Mouse (Mus musculus): ENCODE measurements around the gene Zap70. TPM values are rescaled to one million over a fixed set of nuclear protein-coding genes. Genes with fewer than 3 reads are reported as not detected.
"Not testable (repeated sequence)": the region's sequence is repeated elsewhere in the genome, so short reads cannot be mapped to it uniquely, and the experiment has no call there.

The Zap70 gene
- total RNA-seq, 4 experiments from 2014 or later = 0.27 to 0.31 TPM; not detected in 2

DNA sequence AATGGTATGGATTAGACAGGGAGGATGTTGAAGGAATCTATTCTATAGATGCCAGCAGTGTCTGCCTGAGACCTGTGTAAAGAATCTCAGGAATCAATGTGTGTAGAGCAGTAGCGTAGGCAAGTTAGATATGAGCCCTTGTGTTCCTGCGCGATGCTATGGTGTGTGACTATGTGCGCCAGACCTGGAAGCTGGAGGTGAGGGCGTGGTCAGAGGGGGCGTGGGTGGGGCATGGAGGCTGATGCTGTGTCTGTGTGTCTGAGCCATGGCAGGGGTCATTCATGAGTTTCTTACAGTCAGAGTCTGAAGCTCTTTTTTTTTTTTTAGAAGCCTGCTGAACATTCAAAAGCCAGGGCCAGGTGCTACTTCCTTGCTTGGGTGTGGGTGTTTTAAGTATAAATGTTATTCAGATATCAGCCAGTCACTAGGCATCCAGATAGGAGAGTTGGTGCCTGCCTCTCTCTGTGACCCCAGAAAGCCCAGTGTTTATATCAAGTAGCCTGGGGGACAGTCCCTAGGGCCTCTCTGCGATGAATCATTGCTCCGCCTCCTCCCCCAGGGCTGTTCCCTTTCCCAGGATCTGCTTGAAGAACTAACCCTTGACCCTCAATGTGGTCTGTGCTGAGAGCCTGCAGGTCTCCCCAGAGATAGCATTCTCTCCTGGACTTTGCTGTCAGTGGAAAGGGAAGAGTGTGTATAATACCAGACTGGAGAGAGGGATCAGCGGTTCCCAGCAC is 10.8 kb downstream of the Zap70 start:
- DNase-seq (ENCODE audit: low spot score in 2 of 2) = no peak

DNA sequence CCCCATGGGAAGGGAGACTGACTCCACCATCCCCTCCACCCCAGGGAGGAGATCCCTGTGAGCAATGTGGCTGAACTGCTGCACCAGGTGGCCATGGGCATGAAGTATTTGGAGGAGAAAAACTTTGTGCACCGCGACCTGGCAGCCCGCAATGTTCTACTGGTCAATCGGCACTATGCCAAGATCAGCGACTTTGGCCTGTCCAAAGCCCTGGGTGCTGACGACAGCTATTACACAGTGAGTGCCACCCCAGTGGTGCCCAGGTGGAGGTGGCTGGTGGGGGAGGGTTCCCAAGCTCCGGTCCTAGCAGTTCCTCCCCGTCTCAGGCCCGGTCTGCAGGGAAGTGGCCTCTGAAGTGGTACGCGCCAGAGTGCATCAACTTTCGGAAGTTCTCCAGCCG is 19.2 kb downstream of the Zap70 start:
- no peak for DNase-seq (ENCODE audit: low spot score in 2 of 2)

DNA sequence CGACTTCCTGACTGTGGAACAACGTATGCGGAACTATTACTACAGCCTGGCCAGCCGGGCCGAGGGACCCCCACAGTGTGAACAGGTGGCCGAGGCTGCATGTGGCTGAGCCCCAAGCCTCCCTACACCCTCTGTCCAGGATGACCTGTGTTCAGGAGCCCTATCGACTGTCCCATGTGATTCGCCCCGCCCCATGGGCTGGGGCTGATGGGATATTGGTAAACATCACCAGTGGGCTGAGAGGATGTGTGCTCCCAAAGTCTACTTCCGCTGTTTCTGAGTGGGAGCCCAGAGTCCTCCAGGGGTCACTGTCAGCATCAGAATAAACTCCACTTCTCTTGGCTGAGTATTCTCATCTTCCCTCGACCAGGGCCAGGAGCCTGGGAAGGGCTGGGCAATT is 20.9 kb downstream of the Zap70 start:
- DNase-seq (ENCODE audit: low spot score in 2 of 2) = no peak

DNA sequence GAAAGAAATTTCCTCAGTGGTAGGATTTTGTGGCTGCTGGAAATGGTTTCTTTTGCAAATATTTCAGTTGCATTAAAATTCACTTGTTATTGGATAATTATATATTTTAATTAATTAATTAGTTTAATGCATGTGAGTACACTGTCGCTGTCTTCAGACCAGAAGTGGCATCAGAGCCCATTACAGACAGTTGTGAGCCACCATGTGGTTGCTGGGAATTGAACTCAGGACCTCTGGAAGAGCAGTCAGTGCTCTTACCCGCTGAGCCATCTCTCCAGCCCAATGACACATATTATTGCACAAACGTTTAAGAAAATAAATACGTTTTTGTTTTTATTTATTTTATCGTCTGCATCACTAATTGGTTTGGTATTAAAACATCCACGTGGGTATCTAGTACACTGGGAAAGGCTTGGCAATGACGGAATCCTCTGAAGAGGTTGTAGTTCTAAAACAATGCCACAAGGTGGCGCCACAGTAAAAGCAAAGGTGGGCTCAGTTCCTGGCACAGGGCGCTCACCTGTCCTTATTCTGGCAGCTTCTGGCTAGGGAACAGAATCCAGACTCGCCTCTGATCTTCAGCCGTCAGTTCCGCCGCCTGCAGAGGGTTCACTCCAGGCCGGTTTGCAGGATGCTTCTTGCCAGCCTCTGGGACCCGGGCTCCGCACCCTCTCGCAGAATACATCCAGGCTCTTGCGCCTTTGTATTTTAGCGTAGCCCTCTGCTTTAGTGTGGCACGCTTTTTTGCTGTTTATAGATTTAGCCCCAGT is 23.0 kb downstream of the Zap70 start:
- DNase-seq (ENCODE audit: low spot score in 2 of 2) = peak; percentile 46 to 62

DNA sequence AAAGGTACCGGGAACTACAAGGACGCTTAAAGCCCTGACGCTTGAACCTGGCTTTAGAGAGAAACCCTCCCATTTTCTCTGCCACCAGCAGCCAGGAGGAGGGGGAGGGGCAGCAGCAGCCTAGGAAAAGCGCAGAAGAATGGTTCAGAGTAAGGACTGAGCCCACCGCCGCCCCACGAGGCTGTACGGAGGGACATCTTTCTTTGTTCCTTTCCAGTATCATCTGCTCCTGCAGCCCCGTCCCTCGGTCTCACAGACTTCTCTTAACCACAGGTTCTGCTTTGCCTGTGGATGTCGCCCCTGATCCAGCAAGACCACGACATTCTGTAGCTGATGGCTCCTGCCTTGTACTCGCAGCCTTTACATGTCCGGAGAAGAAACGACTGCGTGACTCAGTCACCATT is 23.6 kb downstream of the Zap70 start:
- no peak for DNase-seq (ENCODE audit: low spot score in 2 of 2)

DNA sequence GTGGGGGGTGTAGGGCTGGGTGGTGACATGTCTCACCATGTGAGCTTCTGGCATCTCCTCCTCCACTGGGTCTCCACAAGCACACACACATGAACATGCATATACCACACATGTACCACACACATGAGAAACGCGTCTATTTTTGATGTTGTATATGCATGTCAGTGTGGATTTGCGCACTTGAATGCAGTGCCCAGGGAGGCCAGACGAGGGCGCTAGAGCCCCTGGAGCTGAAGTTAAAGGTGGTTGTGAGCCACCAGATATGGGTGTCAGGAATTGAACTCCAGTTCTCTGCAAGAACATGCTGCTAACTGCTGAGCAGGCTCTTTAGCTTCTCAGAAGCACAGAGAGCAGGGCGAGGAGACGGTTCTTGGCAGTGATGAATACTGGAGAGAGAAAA is 24.8 kb downstream of the Zap70 start:
- no peak for DNase-seq (ENCODE audit: low spot score in 2 of 2)

DNA sequence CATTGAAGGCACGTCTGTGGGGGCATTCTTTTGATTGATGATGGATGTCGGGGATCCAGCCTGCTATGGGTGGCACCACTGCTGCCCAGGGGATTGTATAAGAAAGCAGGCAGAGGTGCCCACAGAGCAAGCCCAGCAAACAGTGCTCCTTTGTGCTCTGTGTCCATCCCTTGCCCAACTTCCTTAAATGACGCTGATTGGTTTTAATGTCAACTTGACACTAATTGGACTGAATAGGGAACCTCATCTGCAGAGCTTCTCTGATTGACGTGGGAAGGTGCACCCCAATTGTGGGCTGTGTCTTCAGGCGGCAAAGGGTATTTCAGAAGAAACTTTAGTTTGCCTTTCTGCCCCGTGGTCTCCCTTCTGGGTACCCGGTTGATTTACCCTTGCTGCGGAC is 27.8 kb downstream of the Zap70 start:
- no peak for DNase-seq (ENCODE audit: low spot score in 2 of 2)

DNA sequence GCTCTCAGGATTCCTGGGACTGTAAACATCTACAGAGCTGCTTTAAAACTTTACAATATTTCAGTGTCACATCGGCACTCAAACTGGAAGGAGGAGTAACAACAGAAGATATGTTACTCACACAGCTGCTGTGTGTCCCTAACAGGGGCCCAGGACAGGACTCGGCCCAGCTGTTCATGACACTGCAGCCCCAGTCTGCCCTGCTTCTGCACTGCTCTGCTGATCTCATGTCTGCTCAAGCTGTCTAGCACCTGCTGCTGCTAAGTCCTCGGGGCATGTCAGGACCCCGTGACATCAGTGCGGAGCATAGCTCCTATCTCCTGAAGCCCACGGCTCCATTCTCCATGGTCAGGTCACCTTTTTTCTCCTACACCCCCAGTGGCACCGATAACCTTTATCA is 35.1 kb downstream of the Zap70 start:
- DNase-seq (ENCODE audit: low spot score in 2 of 2) = no peak

DNA sequence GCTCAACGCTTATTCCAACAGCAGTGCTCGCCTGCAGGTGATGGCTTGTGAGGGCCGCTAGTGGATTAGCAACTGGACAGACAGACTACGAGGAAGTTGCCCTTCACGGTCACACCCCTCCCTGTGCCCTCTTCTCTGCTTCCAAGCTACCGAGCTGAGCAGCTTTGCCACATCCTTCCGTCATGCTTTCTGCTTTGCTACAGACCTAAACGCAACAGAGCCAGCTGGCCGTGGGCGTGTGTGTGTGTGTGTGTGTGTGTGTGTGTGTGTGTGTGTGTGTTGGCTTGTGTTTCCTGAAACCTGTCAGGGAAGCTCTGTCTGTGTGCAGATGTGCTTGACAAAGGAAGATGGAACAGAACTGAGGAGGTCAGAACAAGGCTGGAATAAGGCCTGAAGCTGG is 35.9 kb downstream of the Zap70 start:
- no peak for DNase-seq (ENCODE audit: low spot score in 2 of 2)

DNA sequence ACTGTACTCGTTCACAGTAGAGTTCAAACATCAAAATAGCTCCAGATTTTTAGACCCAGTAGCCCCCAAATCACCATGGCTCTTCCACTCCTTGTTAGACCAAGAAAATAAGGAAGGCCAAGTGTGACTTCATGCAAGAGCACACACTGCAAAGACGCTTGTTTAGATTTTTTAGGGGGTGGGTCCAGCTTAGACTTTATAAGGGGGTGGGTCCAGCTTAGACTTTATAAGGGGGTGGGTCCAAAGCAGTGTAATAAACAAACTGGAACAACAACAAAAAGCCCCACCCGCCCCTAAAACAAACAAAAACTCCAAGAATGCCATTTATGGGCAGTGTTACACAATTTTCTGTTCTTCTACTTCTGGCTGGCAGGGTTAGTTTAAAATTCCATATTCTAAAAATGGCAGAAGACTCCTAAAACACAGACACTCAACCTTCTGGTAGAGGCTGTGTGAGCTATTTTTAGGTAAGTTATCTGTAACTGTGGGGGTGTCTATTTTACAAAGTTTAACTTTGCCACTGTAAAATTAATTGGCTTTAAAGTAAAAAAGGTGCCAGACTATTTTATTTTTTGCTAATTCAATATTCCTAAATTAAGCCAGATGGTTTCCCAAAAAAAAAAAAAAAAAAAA is 38.9 kb downstream of the Zap70 start:
- DNase-seq (ENCODE audit: low spot score in 2 of 2) = no peak

DNA sequence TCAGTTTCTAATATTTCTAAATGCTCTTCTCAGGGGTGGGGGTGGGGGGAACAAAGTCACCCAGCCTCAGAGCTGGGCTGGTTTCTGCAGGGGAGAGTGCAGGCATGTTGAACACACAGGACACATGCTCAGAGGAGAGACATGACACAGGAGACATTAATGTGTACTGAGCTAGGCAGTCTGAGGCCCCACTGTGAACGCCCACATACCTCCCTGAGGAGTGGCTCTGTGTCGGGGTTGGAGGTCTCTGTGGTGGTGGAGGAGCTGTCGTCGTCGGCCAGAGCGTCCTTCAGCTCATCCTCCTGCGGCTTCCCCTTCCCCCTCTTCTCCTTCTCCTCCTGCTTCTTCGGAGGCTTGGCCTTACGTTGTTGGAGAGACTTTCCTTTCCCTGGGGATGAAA is 42.7 kb downstream of the Zap70 start:
- no peak for DNase-seq (ENCODE audit: low spot score in 2 of 2)

DNA sequence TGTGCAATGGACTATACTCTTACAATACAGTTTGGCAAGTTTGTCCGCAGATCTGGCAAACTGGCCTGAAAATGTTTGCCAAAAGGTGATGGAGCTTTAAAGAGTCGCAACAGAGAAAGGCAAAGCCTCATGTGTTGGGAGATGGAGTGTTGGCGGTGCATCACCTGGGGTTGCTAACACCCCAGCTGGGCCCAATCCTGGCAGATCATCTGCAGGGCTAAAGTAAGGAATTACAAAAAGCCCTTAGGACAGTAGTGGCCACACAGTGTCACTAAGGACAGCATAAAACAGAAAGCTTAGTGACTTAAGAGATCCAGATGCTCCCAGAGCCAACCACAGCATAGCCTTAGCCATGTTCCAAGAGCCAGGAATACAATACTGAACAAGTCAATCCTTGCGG is 43.2 kb downstream of the Zap70 start:
- DNase-seq (ENCODE audit: low spot score in 2 of 2) = no peak

DNA sequence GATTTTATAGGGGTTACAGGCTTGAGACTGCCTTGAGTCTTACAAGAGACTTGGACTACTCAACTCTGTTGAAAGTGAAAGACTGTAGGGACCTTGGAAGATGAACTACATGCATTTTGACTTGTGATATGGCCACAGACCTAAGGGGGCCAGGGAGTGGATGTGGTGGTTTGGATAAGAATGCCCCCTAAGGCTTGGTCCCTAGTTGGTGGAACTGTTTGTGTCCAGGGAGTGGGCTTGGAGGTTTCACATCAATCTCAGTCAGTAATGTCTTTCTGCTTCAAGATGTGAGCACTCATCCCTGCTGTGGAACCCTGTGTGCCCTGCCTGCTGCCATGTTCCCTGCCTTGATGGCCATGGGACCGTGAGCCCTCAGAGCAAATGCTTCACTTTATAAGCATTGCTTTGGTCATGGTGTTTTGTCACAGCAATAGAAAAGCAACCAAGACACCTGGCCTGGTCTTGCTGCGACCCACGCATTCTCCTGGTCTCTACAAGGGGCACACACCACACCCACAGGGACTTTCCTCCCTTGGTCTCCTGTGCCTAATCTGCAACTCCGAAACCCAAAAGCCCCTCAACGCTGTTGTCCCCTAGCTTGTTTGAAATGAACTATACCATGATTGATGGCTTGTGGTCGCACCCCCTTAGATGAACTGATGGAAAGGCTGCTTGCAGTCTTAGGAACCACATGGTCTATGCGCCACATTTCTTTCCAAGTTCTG is 44.7 kb downstream of the Zap70 start:
- DNase-seq (ENCODE audit: low spot score in 2 of 2) = no peak

DNA sequence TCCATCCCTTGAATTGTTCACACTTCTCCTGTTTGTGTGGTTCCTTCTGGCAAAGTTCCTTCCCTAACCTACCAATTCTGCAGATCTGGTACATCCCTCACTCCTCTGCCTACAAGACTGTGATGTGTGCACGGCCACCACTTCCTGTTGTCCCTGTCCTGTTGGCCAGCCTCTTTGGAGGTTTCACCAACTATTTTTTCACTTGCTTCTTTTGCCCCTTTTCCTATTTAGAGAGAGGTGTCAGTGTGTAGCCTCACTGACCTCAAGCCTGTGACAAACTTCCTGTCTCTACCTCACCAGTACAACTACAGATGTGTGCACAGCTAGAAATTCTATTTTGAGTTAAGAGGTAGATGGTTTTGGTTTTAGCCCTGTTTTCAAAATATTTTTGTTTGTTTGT is 45.5 kb downstream of the Zap70 start:
- no peak for DNase-seq (ENCODE audit: low spot score in 2 of 2)

DNA sequence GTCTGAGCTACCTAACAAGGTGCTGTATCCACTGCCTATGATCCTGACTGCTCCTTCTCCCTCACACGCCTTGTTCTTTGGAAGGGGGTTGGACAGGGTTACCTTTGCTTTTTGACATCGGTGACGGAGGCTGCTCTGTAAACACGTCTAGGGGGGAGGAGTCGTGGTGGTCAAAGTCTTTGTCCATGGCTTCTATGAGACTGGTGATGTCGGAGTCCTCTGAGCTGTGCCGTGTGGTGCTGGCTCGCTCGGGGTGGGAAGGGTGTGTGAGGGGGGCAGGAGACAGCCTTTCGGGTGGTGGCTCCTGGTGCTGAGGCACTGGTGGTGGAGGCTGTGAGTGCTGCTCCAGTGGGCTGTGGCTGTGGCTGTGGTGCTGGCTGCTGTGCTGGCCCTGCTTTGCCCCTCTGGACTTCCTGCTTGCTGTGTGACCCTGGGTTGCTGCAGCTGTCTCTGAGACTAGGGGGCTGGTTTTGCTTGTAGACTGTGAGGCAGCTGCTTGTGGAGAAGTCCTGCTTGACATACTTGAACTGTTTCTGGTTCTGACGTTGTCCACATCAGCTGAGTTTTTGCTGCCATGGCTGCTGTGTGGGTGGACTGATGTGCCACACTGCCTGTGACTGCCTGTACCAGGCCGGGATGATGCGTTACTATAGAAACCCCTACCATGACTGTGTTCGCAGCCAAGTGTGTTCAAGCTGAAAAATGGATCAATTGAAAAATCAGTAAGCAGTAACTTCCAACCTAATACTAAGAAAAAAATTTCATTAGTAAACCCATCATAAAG is 46.4 kb downstream of the Zap70 start:
- DNase-seq (ENCODE audit: low spot score in 2 of 2) = no peak

DNA sequence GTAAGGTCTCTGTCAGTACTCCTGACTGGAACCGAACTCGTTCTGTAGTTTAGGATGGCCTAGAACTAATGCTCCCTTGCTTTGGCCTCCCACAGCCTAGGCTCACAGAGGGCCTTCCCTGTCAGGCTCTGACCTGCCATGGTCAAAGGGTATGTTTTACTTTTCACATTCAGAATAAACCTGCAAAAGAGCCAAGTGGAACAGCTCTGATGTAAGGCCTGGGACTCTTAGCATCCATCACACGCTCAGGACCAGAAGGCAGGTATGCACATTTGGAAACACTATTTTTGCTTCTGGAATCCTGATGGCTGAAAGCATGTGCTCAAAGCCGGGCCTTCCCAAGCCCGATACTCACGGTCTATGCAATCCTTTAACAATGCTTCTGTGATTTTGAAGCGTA is 50.2 kb downstream of the Zap70 start:
- no peak for DNase-seq (ENCODE audit: low spot score in 2 of 2)

DNA sequence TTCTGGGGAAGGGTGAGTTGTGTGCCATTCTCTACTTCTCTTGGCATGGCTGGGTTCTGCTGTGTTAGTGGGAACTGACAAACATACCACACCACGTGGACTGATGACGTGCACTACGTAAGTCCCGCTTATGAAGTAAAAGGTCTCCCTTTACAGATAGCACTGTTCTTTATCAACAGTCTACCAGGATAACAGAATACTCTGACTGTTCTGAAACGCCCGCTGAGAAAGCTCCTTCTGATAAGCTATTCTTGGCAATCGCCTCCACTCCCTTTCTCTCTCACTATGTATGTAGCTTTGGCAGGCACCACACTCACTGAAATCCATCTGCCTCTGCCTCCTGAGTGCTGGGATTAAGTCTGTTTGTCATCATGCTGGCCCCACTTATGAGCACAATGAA is 51.8 kb downstream of the Zap70 start:
- DNase-seq (ENCODE audit: low spot score in 2 of 2) = no peak

DNA sequence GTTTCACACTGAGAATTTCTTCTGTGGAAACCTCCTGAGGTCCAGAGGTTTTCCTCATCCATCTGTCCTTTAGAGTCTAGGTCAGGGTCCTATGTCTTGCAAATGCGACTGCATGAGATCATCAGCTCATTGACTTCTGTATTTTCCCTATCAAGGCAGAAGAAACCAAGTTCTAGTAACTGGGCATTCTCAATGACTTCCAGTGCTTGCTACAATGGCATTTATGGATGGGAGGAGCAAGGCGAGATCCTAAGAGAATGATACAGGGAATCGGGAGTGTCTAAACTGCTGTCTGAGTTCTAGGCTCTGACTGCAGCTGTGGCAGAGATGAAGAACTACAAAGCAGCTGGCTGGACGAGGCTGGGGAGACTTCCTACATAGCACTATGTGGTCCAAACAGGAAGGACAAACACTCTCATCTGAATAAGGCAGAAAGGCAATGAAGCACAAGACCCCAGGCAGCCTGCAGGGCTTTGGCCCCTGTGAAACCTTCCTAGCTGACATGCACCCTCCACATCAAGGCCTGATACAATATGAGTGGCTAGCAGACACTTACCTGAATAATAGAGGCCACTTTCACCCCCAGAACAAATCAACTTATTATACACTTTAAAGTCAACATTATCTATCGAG is 52.8 kb downstream of the Zap70 start:
- no peak for DNase-seq (ENCODE audit: low spot score in 2 of 2)

DNA sequence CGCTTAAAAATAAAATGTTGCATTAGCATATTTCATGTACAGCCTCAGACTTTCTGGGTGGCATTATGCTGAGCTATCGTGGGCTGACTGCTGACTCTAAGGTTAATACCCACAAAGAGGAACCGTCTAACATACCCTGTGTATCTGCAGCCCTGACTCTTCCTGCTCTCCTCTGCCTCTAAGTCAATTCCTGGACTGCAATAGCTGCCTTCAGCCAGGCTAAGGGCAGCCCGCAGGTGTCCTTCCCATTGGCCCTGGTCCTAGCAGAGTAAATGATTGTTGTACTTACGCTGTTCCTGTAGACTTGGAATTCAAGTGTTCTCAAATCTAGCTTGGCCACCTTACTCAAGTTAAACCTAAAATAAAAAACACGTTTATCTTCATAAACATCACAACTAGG is 53.6 kb downstream of the Zap70 start:
- DNase-seq (ENCODE audit: low spot score in 2 of 2) = no peak

DNA sequence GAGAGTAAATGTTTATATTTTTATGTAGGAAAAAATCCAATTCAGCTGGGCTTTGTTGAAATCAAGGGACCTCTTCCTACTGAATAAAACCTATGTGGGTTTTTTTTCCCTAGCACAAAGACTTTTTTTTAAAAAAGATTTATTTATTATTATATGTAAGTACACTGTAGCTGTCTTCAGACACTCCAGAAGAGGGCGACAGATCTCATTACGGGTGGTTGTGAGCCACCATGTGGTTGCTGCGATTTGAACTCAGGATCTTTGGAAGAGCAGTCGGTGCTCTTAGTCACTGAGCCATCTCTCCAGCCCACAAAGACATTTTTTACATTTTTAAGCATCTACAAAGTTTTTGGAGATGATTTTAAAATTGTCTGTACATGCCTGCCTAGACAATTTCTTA is 60.3 kb downstream of the Zap70 start:
- DNase-seq (ENCODE audit: low spot score in 2 of 2) = not testable (repeated sequence)

DNA sequence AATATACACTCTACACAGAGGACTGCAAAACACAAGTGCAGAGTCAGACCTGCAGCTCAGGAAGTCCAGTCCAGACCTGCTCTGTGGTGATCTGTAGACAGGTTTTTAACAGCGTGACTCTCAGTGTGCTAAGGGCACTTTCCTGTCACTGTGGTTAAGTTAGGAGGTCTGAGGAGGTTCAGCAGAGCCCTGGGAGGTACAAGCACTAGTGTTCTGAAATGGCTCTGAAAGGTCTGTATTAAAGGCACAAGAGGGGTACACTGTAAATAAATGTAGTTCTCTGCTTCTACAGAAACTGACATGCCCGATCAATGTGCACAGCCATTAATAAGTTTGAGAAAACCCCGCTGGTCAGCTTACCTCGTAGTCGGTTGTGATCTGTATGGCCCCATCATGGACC is 62.8 kb downstream of the Zap70 start:
- no peak for DNase-seq (ENCODE audit: low spot score in 2 of 2)
